Mouse (Mus musculus): ENCODE measurements around the gene Ackr2. TPM values are rescaled to one million over a fixed set of nuclear protein-coding genes. Genes with fewer than 3 reads are reported as not detected.

Ackr2 gene
- polyA plus RNA-seq, 1 experiment from 2014 or later: 0.48 TPM

- Histone ChIP-seq H3K27me3 (replicated peaks) (no peaks in the 10 kb centered on the region), H3K36me3 (no peaks in the 10 kb centered on the region), H3K4me3 (no peak overlapping the region), H3K4me2 (replicated peaks) (no peak overlapping the region), H3K9me3 (no peaks in the 10 kb centered on the region), H3K27ac (no peak overlapping the region), H3K4me1 (no peaks in the 10 kb centered on the region), H3K9ac (no peak overlapping the region)
- WGBS: 91% methylated on average over 17 of the region's 17 CpGs
- no peak for ATAC-seq (ENCODE audit: low FRiP score, low read depth)
These were observed 10.2 kb downstream of the Ackr2 start for GRCm38 (mm10) chr9:121908321-121908720.

GRCm38 (mm10) chr9:121909635-121910034 is 11.5 kb downstream of the Ackr2 start:
- 79% methylated on average over 6 of the region's 6 CpGs for WGBS
- no peaks in the 10 kb centered on the region for H3K27me3 ChIP-seq (replicated peaks)
- no peak overlapping the region for H3K4me3 ChIP-seq
- H3K9me3 ChIP-seq: no peaks in the 10 kb centered on the region
- no peak overlapping the region for H3K4me2 ChIP-seq (replicated peaks)
- H3K9ac ChIP-seq: no peak overlapping the region
- no peak for ATAC-seq (ENCODE audit: low FRiP score, low read depth)
- H3K4me1 ChIP-seq: no peaks in the 10 kb centered on the region
- H3K36me3 ChIP-seq: no peaks in the 10 kb centered on the region
- H3K27ac ChIP-seq: no peak overlapping the region

GRCm38 (mm10) chr9:121911196-121911595 is 13.0 kb downstream of the Ackr2 start:
- ATAC-seq (ENCODE audit: low FRiP score, low read depth): no peak
- Histone ChIP-seq H3K9me3 (no peaks in the 10 kb centered on the region), H3K4me1 (no peaks in the 10 kb centered on the region), H3K4me3 (no peak overlapping the region), H3K36me3 (no peaks in the 10 kb centered on the region), H3K4me2 (replicated peaks) (no peak overlapping the region), H3K9ac (no peak overlapping the region), H3K27me3 (replicated peaks) (no peaks in the 10 kb centered on the region), H3K27ac (no peak overlapping the region)
- WGBS: 90% methylated on average over 7 of the region's 7 CpGs

- WGBS: 87% methylated on average over 4 of the region's 4 CpGs
- Histone ChIP-seq H3K27ac (no peak overlapping the region), H3K4me1 (no peaks in the 10 kb centered on the region), H3K27me3 (replicated peaks) (no peaks in the 10 kb centered on the region), H3K4me3 (no peak overlapping the region), H3K4me2 (replicated peaks) (no peak overlapping the region), H3K9ac (no peak overlapping the region), H3K36me3 (no peaks in the 10 kb centered on the region), H3K9me3 (no peaks in the 10 kb centered on the region)
- ATAC-seq (ENCODE audit: low FRiP score, low read depth): no peak
These were observed 14.6 kb downstream of the Ackr2 start for GRCm38 (mm10) chr9:121912786-121913185.

GRCm38 (mm10) chr9:121914226-121914757 is 16.1 kb downstream of the Ackr2 start:
- H3K4me2 ChIP-seq (replicated peaks): no peak overlapping the region
- no peak overlapping the region for H3K4me3 ChIP-seq
- H3K27me3 ChIP-seq (replicated peaks): no peaks in the 10 kb centered on the region
- H3K4me1 ChIP-seq: no peaks in the 10 kb centered on the region
- H3K36me3 ChIP-seq: no peaks in the 10 kb centered on the region
- 83% methylated on average over 8 of the region's 8 CpGs for WGBS
- ATAC-seq (ENCODE audit: low FRiP score, low read depth): no peak
- no peak overlapping the region for H3K9ac ChIP-seq
- no peak overlapping the region for H3K27ac ChIP-seq
- H3K9me3 ChIP-seq: no peaks in the 10 kb centered on the region

- Histone ChIP-seq H3K27ac (no peak overlapping the region), H3K4me1 (no peaks in the 10 kb centered on the region), H3K9ac (no peak overlapping the region), H3K36me3 (no peaks in the 10 kb centered on the region), H3K4me2 (replicated peaks) (no peak overlapping the region), H3K27me3 (replicated peaks) (no peaks in the 10 kb centered on the region), H3K4me3 (no peak overlapping the region), H3K9me3 (no peaks in the 10 kb centered on the region)
- 93% methylated on average over 10 of the region's 10 CpGs for WGBS
- no peak for ATAC-seq (ENCODE audit: low FRiP score, low read depth)
These were observed 16.9 kb downstream of the Ackr2 start for GRCm38 (mm10) chr9:121915056-121915455.

- WGBS: 87% methylated on average over 8 of the region's 8 CpGs
- no peak within 1 kb of the TSS for H3K9ac ChIP-seq
These were observed 17.9 kb downstream of the Ackr2 start, which contains the start of gene Cyp8b1 for GRCm38 (mm10) chr9:121916102-121916501. Gene Cyp8b1 (minus strand): TSS chr9:121916305.

GRCm38 (mm10) chr9:121919027-121919501 is 20.9 kb downstream of the Ackr2 start:
- ATAC-seq (ENCODE audit: low FRiP score, low read depth): no peak
- Histone ChIP-seq H3K9ac (no peak overlapping the region), H3K27me3 (replicated peaks) (no peaks in the 10 kb centered on the region)

More at GRCm38 (mm10) chr9:121916102-121916501, 17.9 kb downstream of the Ackr2 start, which contains the start of gene Cyp8b1:
- Histone ChIP-seq H3K27ac (no peak within 1 kb of the TSS), H3K27me3 (replicated peaks) (no peaks in the 10 kb centered on the region), H3K4me1 (no peaks in the 10 kb centered on the region), H3K36me3 (no peaks in the 10 kb centered on the region), H3K4me3 (no peak within 1 kb of the TSS), H3K4me2 (replicated peaks) (no peak within 1 kb of the TSS), H3K9me3 (no peaks in the 10 kb centered on the region)
- no peak for ATAC-seq (ENCODE audit: low FRiP score, low read depth)

GRCm38 (mm10) chr9:121923443-121923842 is 25.3 kb downstream of the Ackr2 start:
- Histone ChIP-seq H3K9ac (no peak overlapping the region), H3K9me3 (no peaks in the 10 kb centered on the region), H3K4me3 (no peak overlapping the region), H3K36me3 (no peaks in the 10 kb centered on the region), H3K27me3 (replicated peaks) (no peaks in the 10 kb centered on the region), H3K4me2 (replicated peaks) (no peak overlapping the region), H3K27ac (no peak overlapping the region), H3K4me1 (no peaks in the 10 kb centered on the region)
- WGBS: 86% methylated on average over 8 of the region's 8 CpGs
- ATAC-seq (ENCODE audit: low FRiP score, low read depth): no peak

More at GRCm38 (mm10) chr9:121919027-121919501, 20.9 kb downstream of the Ackr2 start:
- H3K4me1 ChIP-seq: no peaks in the 10 kb centered on the region
- no peak overlapping the region for H3K4me3 ChIP-seq
- no peak overlapping the region for H3K27ac ChIP-seq
- H3K9me3 ChIP-seq: no peaks in the 10 kb centered on the region
- no peaks in the 10 kb centered on the region for H3K36me3 ChIP-seq
- no peak overlapping the region for H3K4me2 ChIP-seq (replicated peaks)
- 77% methylated on average over 10 of the region's 10 CpGs for WGBS

- no peak overlapping the region for H3K4me3 ChIP-seq
- H3K9me3 ChIP-seq: no peaks in the 10 kb centered on the region
- 90% methylated on average over 5 of the region's 5 CpGs for WGBS
- no peak overlapping the region for H3K27ac ChIP-seq
- H3K9ac ChIP-seq: no peak overlapping the region
- no peak overlapping the region for H3K4me2 ChIP-seq (replicated peaks)
- no peaks in the 10 kb centered on the region for H3K36me3 ChIP-seq
- H3K27me3 ChIP-seq (replicated peaks): no peaks in the 10 kb centered on the region
- no peak for ATAC-seq (ENCODE audit: low FRiP score, low read depth)
- no peaks in the 10 kb centered on the region for H3K4me1 ChIP-seq
These were observed 25.8 kb downstream of the Ackr2 start for GRCm38 (mm10) chr9:121923906-121924305.

- H3K4me1 ChIP-seq: no peaks in the 10 kb centered on the region
- no peak overlapping the region for H3K4me2 ChIP-seq (replicated peaks)
- no peaks in the 10 kb centered on the region for H3K27me3 ChIP-seq (replicated peaks)
- ATAC-seq (ENCODE audit: low FRiP score, low read depth): no peak
- H3K9ac ChIP-seq: no peak overlapping the region
- no peak overlapping the region for H3K27ac ChIP-seq
- 92% methylated on average over 9 of the region's 9 CpGs for WGBS
- H3K9me3 ChIP-seq: no peaks in the 10 kb centered on the region
- no peak overlapping the region for H3K4me3 ChIP-seq
- H3K36me3 ChIP-seq: no peaks in the 10 kb centered on the region
These were observed 26.9 kb downstream of the Ackr2 start for GRCm38 (mm10) chr9:121924901-121925560.

GRCm38 (mm10) chr9:121925959-121926358 is 27.8 kb downstream of the Ackr2 start:
- no peak overlapping the region for H3K9ac ChIP-seq
- no peak for ATAC-seq (ENCODE audit: low FRiP score, low read depth)
- no peaks in the 10 kb centered on the region for H3K36me3 ChIP-seq
- no peaks in the 10 kb centered on the region for H3K9me3 ChIP-seq
- H3K4me1 ChIP-seq: no peaks in the 10 kb centered on the region
- no peak overlapping the region for H3K27ac ChIP-seq
- no peak overlapping the region for H3K4me3 ChIP-seq
- 70% methylated on average over 8 of the region's 8 CpGs for WGBS
- H3K4me2 ChIP-seq (replicated peaks): no peak overlapping the region
- H3K27me3 ChIP-seq (replicated peaks): no peaks in the 10 kb centered on the region
